Mouse (Mus musculus): ENCODE results near the gene Gpr27.

The Gpr27 gene

GRCm38 (mm10) chr6:99692206-99692915 lies at the start of gene Gpr27:
Gene Gpr27, plus strand, starts transcription at chr6:99692679.
- peak; percentile 75 for DNase-seq

DNA sequence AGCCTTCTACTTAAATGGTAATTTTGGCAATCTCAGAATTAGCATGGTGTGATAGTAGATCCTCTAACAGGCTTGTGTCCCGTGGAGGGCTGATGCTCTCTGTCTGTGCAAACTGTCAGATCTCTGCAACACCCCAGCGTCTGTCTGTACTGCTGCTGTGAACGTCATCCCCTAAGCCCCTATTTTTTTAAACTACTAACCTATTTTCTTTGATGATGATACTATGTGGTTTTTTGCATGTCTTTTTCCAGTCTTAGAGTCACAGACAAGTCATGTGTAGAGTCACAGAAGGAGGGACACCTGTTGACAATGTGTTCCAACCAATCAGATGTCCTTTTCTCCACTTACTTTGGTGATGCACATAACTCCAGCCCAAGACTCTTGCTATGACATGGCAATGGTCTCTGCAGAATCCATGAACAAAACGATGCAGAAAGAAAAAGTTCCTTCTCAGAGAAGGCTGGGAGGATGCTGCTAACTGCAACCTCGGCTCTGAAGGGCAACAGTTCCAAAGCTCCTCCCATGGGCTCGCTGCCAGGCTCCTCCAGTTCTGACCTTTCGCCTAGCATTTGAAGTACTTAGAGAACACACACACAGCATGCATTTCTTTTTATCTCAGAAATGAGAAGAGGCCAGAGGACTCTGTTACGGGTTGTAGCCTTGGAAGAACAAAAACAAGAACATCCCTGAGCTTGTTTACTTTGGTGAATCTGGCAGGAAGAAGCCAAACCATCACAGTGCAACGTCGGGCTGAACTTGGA lies 48.9 kb upstream of the Gpr27 start:
- DNase-seq, result no peak

DNA sequence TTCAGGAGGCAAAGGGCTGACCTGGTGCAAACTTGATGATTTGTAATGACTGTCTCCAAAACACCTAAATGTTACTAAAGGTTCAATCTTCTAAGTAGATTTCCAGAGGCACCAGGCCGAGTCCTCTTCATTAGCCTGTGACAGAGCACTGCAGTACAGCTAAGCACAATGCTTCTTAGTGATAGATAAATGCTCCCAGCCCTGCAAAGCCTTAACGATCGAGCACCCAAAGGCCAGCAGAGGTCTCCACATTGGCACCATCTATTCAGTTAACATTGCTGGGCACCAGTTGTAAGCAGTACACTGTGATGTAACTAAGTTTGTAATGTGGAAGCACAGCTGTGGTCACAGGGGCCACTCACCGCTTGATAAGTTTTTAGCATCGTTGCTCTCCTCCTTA lies 48.1 kb upstream of the Gpr27 start:
- no peak for DNase-seq

GRCm38 (mm10) chr6:99644876-99645275 lies 47.6 kb upstream of the Gpr27 start:
- no peak for DNase-seq

DNA sequence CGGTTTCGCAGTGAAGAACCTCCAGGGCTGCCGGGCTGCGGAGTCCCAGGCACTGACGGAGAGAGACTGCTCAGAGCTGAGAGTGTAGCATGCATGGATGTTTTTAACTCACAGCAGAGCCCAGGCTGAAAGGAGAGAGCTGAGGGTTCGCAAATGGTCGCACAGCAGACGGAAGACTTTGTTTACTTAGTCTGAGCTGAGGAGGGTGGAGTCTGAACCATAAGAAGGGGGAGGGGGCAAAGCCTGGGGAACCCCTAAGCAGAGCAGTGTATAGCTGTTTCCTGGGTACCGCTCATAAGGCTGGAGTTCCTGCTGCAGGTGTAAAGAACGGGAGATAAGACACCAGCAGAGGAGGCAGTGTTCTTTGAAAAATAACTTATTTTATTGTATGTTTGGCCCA lies 46.1 kb upstream of the Gpr27 start:
- no peak for DNase-seq

DNA sequence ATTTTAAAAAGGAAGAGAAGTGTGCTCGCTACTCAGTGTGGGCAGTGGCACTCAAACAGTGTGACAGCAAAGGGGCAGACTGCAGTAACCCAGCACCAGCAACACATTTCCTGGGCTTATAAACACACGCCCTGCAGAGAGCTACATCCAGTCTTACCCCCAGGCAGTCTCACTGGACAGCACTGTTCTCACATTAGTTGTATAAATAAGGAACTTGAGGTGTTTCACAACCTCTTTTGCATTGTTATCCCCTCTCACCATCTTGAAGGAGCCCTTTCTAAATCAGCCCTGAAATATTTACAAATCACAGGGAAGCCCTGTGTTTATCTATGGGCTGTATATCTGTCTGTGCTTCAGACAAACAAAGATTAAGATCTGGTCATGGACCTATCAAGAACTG lies 43.2 kb upstream of the Gpr27 start:
- DNase-seq, result no peak

GRCm38 (mm10) chr6:99652341-99652740 lies 40.1 kb upstream of the Gpr27 start:
- DNase-seq, result no peak

- no peak for DNase-seq
Measured at GRCm38 (mm10) chr6:99654343-99654742, 38.1 kb upstream of the Gpr27 start.

- no peak for DNase-seq
Measured at GRCm38 (mm10) chr6:99655488-99655887, 37.0 kb upstream of the Gpr27 start.

DNA sequence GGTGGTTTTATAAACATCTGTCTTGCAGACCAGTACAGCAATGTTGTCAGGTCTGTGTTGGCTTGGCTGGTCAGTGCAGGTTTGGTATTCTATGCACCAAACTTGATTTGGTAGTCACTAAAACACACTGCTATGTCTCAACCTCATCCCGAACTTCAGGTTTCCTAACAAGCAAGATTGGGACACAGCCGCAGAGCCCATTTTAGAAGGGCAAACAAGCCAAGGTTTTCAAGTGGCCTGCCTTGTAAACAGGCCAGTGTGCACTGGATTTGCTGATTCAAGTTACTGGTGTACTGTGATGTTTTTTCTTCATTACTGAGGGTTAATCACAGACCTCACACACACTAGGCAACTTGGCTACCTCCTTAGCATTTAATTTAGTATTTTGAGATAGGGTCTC lies 36.4 kb upstream of the Gpr27 start:
- no peak for DNase-seq

DNA sequence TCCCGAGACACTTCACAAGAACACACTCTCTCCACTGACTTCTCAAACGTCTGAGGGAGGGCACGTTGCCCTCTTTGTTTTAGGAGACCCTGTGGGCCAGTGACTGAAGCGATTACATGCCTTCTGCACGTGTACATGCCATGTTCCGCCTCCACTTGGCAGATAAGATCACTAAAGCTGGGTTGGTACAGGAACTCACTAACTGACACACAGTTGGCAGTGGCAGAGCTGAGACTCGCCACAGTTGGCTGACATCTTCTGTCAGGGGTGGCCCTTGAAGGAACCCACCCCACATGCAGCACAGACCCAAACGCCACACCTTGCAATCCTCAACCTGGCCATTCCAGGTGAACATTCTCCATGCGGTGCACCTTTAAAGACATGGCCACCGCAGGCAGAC lies 33.9 kb upstream of the Gpr27 start:
- DNase-seq, result no peak

- DNase-seq, result no peak
Measured at GRCm38 (mm10) chr6:99660443-99660842, 32.0 kb upstream of the Gpr27 start.

GRCm38 (mm10) chr6:99663232-99663631 lies 29.2 kb upstream of the Gpr27 start:
- DNase-seq, result no peak

DNA sequence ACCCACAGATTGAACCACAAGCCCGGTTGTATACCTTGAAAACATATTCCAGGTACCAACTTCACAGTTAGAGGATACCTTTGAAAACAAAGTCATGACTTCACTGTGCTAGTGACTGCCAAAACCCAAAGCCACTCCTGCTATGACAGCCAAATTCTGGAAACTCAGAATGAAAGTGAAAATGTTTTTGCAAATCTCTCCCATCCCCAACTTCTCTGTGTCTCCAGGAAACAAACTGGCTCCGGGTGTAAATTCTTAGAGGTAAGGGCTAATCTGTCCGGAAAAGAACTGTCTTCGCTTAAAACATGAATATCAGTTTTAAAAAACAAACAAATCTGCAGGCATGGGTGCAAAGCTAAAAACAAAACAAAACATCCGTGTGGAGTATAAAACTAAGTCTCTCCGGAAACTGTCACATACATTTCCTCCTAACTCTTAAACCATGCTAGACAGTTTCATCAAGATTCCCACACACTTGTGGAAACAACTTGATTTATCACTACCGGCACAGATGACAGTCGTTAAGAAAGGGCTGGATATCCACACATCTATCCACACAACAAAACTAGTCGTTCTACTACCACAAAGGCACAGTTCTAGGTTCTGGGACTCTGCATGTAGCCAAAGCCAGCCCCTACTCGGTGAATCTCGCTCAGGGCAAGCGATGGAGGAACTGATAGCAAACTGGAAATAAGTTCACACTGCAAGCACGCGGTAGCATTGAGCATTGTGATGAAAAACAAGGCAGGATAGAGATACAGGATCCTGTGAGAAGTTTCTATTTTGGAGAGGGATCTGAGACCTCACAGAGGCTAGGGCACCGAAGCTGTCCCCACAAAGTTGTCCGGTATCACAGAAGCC lies 26.8 kb upstream of the Gpr27 start:
- DNase-seq, result no peak

DNA sequence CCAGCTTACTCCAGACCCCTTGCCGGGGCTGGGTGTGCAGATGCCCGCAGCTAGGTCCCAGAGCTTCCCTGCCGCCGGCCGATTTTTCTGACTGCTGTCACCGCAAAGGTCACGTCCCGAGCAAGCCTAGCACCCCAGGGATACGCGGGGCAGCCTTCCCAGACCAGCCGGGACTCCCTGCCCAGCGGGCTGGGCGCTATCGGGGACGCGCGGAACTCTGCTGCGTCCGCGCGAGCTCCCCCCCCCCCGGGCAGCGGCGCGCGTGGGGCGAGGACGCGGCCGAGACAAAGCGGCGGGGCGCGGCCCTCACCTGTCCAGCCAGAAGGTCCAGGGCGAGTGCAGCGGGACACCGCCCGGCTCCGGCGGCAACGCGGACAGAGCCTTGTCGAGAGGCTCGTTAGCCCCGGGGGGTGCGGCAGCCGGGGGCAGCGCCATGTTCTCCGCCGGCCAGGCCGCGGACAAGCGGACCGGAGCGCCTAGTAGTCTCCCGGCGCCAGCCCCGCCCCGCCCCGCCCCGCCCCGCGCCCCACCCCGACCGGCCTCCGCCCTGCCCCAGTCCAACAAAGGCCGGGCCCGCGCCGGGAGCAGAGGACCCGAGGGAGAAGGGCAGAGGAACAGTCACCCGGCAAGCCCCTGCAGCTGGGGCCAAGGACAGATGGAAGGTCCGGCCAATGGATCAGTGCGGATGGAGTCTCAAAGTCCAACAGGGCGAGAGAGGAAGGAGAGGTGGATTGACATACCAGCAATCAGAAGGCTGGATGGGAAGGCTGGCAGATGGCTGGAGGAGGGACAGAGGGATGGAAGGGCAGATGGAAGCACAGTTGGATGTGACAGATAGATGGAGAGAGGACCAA lies 25.9 kb upstream of the Gpr27 start, which contains the start of the genes Eif4e3 and Gm20696:
Eif4e3 (minus strand) TSS at position 454 of the 854 bp plus-strand sequence.
Gm20696 (minus strand) TSS at position 480 of the 854 bp plus-strand sequence.
- no peak for DNase-seq

DNA sequence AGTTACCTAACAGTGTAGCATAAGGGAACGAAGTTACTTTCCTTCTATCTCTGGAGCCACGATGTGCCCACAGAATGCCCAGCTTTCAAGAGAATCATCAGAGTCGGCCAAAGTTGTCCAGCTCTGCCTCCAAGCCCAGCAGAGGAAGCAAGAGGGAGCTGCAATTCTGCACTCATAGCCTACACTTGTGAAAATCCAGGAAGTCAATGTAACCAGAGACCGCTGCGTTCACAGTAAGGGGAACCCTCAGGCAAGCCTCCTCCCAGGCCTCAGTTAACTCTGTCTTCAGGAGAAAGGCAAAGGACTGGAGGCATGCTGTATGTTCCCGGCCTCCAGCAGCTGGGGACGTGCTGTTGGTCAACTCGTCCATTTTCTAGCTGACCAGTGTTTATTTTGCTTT lies 25.2 kb upstream of the Gpr27 start:
- DNase-seq, result no peak

- peak; percentile 77 for DNase-seq
Measured at GRCm38 (mm10) chr6:99669481-99670325, 22.8 kb upstream of the Gpr27 start.

DNA sequence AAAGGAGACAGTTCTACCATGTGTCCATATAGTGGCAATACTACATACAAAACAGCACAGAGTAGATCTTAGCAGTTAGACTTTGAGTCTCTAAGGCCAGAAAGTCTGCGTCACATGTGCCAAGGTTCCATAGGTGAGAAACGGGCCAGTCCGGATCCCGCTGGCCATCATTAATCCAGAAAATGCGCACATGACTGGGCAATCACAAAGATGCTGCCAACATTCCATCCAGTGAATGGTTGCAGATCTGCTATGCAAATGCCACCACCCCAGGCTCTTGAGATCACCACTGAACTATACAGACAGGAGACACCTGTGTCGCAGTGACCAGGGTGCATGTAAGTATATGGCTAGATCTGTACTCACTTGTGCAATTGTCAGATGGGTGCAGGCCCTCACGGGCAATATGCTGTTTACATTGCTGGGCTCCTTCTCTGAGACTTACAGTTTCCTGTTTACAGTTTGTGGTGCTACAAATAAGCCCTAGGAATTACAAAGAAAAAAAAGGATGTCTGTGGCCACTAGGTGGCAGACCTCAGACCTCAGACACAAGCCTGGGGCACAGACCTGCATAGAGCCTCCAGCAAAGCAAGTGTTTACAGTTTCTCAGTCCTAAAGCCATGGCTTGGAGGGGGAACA lies 21.9 kb upstream of the Gpr27 start:
- DNase-seq, result no peak

GRCm38 (mm10) chr6:99671768-99672167 lies 20.7 kb upstream of the Gpr27 start:
- no peak for DNase-seq

DNA sequence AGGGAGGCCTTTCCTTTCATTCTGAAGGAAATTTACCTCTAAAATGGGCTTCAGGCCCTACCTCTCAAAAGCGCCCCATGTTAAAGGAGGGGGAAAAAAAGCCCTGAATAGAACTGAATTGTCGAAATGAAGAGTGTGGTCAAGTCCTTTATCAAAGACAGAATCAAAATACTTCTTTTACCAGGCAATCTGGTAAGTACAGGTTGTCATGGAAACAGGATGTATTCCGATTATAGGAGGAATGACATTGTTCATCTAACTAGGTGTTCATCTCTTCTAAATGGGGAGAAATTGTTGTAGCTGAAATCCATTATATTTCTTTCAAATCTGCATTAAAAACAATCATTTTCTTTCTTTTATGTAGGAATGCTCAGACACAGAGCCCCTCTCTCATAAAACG lies 18.0 kb upstream of the Gpr27 start:
- DNase-seq, result no peak

GRCm38 (mm10) chr6:99677325-99677724 lies 15.2 kb upstream of the Gpr27 start:
- no peak for DNase-seq
